Mouse (Mus musculus): ENCODE measurements around the gene Csk. TPM values are rescaled to one million over a fixed set of nuclear protein-coding genes. Genes with fewer than 3 reads are reported as not detected.

Gene Csk
- polyA plus RNA-seq (2012; rRNA removed) = 30.9 and 42.4 TPM in 2 replicates

GRCm38 (mm10) chr9:57653283-57653682, at the start of gene Csk:
Csk (minus strand) TSS chr9:57653631.
- H3K4me3 ChIP-seq (ENCODE audit: insufficient read depth, low read depth, low read length) = no peak within 1 kb of the TSS
- H3K36me3 ChIP-seq (ENCODE audit: control insufficient read depth, insufficient read depth, low read length) = no peaks in the 10 kb centered on the region
- H3K4me1 ChIP-seq (ENCODE audit: control insufficient read depth, insufficient read depth, low read length) = no peaks in the 10 kb centered on the region; the same call in 1 of the 2 replicates
- 85% methylated on average over 5 of the region's 5 CpGs for whole genome bisulfite sequencing
- H3K27me3 ChIP-seq (replicated peaks; ENCODE audit: control insufficient read depth, insufficient read depth, low read length) = no peaks in the 10 kb centered on the region
- H3K27ac ChIP-seq (ENCODE audit: insufficient read depth, low read depth, low read length) = no peak within 1 kb of the TSS
- DNase-seq = no peak
- TF ChIP-seq POLR2A (IDR thresholded peaks at IDR 0.05; ENCODE audit: low read depth, low read length) = no peak
- TF ChIP-seq CTCF (conservative IDR thresholded peaks at IDR 0.05; ENCODE audit: insufficient read depth, insufficient read length, low read depth, low read length) = no peak

GRCm38 (mm10) chr9:57698466-57699150, 45.2 kb upstream of the Csk start:
- 73% methylated on average over 1 of the region's 1 CpGs for WGBS
- no peak overlapping the region for H3K27ac ChIP-seq (ENCODE audit: insufficient read depth, low read depth, low read length)
- no peaks in the 10 kb centered on the region for H3K27me3 ChIP-seq (replicated peaks; ENCODE audit: control insufficient read depth, insufficient read depth, low read length)

GRCm38 (mm10) chr9:57697380-57697779, 43.9 kb upstream of the Csk start:
- no peak for DNase-seq
- 54% methylated on average over 4 of the region's 4 CpGs for WGBS
- H3K27me3 ChIP-seq (replicated peaks; ENCODE audit: control insufficient read depth, insufficient read depth, low read length) = no peaks in the 10 kb centered on the region
- peaks cover 5% of the 10 kb centered on the region; the same call in 1 of the 2 replicates for H3K4me1 ChIP-seq (ENCODE audit: control insufficient read depth, insufficient read depth, low read length)
- H3K27ac ChIP-seq (ENCODE audit: insufficient read depth, low read depth, low read length) = no peak overlapping the region
- H3K4me3 ChIP-seq (ENCODE audit: insufficient read depth, low read depth, low read length) = no peak overlapping the region
- TF ChIP-seq POLR2A (IDR thresholded peaks at IDR 0.05; ENCODE audit: low read depth, low read length) (no peak), CTCF (conservative IDR thresholded peaks at IDR 0.05; ENCODE audit: insufficient read depth, insufficient read length, low read depth, low read length) (no peak)
- no peaks in the 10 kb centered on the region for H3K36me3 ChIP-seq (ENCODE audit: control insufficient read depth, insufficient read depth, low read length)

More at GRCm38 (mm10) chr9:57698466-57699150, 45.2 kb upstream of the Csk start:
- H3K36me3 ChIP-seq (ENCODE audit: control insufficient read depth, insufficient read depth, low read length) = no peaks in the 10 kb centered on the region
- peaks cover 5% of the 10 kb centered on the region; the same call in 1 of the 2 replicates for H3K4me1 ChIP-seq (ENCODE audit: control insufficient read depth, insufficient read depth, low read length)
- no peak for DNase-seq
- TF ChIP-seq CTCF (conservative IDR thresholded peaks at IDR 0.05; ENCODE audit: insufficient read depth, insufficient read length, low read depth, low read length) (no peak), POLR2A (IDR thresholded peaks at IDR 0.05; ENCODE audit: low read depth, low read length) (no peak)
- H3K4me3 ChIP-seq (ENCODE audit: insufficient read depth, low read depth, low read length) = no peak overlapping the region

GRCm38 (mm10) chr9:57696380-57697285, 43.2 kb upstream of the Csk start:
- TF ChIP-seq CTCF (conservative IDR thresholded peaks at IDR 0.05; ENCODE audit: insufficient read depth, insufficient read length, low read depth, low read length) (0 out of 2 replicates have a peak, but pooled peaks have one; percentile 12), POLR2A (IDR thresholded peaks at IDR 0.05; ENCODE audit: low read depth, low read length) (no peak)
- H3K27me3 ChIP-seq (replicated peaks; ENCODE audit: control insufficient read depth, insufficient read depth, low read length) = no peaks in the 10 kb centered on the region
- no peaks in the 10 kb centered on the region for H3K36me3 ChIP-seq (ENCODE audit: control insufficient read depth, insufficient read depth, low read length)
- no peak overlapping the region for H3K27ac ChIP-seq (ENCODE audit: insufficient read depth, low read depth, low read length)
- H3K4me1 ChIP-seq (ENCODE audit: control insufficient read depth, insufficient read depth, low read length) = peaks cover 5% of the 10 kb centered on the region; the same call in 1 of the 2 replicates
- peak overlapping the region; percentile 24 for H3K4me3 ChIP-seq (ENCODE audit: insufficient read depth, low read depth, low read length)
- 6% methylated on average over 42 of the region's 42 CpGs for WGBS
- DNase-seq = peak; percentile 75

- TF ChIP-seq POLR2A (IDR thresholded peaks at IDR 0.05; ENCODE audit: low read depth, low read length) (no peak), CTCF (conservative IDR thresholded peaks at IDR 0.05; ENCODE audit: insufficient read depth, insufficient read length, low read depth, low read length) (no peak)
- Histone ChIP-seq H3K36me3 (ENCODE audit: control insufficient read depth, insufficient read depth, low read length) (no peaks in the 10 kb centered on the region), H3K4me3 (ENCODE audit: insufficient read depth, low read depth, low read length) (no peak overlapping the region), H3K4me1 (ENCODE audit: control insufficient read depth, insufficient read depth, low read length) (peaks cover 5% of the 10 kb centered on the region; the same call in 1 of the 2 replicates), H3K27me3 (replicated peaks; ENCODE audit: control insufficient read depth, insufficient read depth, low read length) (no peaks in the 10 kb centered on the region), H3K27ac (ENCODE audit: insufficient read depth, low read depth, low read length) (no peak overlapping the region)
- DNase-seq = peak; percentile 20
- 84% methylated on average over 2 of the region's 2 CpGs for WGBS
Observed at GRCm38 (mm10) chr9:57694108-57694507, 40.7 kb upstream of the Csk start.

DNA sequence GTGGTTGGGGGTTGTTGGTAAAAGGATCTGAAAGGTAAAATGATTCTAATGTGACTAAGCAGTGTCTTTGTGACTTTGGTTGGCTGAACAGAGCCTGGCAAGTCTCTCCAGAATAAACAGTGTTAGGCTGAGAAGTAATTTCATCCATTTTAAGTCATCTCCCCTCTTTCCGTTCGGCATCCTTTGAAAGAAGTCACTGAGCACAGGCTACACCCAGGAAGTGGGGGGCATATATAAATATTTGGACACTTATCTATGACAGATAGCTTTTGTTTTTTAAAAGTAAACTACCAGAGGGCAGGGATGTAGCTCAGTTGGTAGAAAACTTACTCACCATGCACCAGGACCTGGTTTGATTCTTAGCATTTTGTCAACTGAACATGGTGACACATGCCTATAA, 35.2 kb upstream of the Csk start:
- Histone ChIP-seq H3K27me3 (replicated peaks; ENCODE audit: control insufficient read depth, insufficient read depth, low read length) (no peaks in the 10 kb centered on the region), H3K36me3 (ENCODE audit: control insufficient read depth, insufficient read depth, low read length) (no peaks in the 10 kb centered on the region), H3K27ac (ENCODE audit: insufficient read depth, low read depth, low read length) (no peak overlapping the region), H3K4me1 (ENCODE audit: control insufficient read depth, insufficient read depth, low read length) (no peaks in the 10 kb centered on the region; the same call in 1 of the 2 replicates), H3K4me3 (ENCODE audit: insufficient read depth, low read depth, low read length) (no peak overlapping the region)
- no peak for TF ChIP-seq POLR2A (IDR thresholded peaks at IDR 0.05; ENCODE audit: low read depth, low read length)
- TF ChIP-seq CTCF (conservative IDR thresholded peaks at IDR 0.05; ENCODE audit: insufficient read depth, insufficient read length, low read depth, low read length) = no peak
- WGBS = 48% methylated on average over 2 of the region's 2 CpGs
- DNase-seq = no peak

Data from kidney, adult 2 months (tissue).